Mouse (Mus musculus): Measurements from ENCODE around the gene Rab44. TPM values are rescaled to one million over a fixed set of nuclear protein-coding genes. Genes with fewer than 3 reads are reported as not detected.
A peak's percentile ranks its signal among the peaks of the same experiment; 100 is the strongest.
"Not testable (repeated sequence)": the region's sequence is repeated elsewhere in the genome, so short reads cannot be mapped to it uniquely, and the experiment has no call there.

Gene Rab44
- 0.18 and 0.35 TPM in 2 replicates for polyA plus RNA-seq (2015; fragmentation: Nextera tagmentation; extraction: Ambion mirVana)

- H3K4me1 ChIP-seq: no peaks in the 10 kb centered on the region
- no peak within 1 kb of the TSS for H3K27ac ChIP-seq (replicated peaks)
- no peak within 1 kb of the TSS for H3K4me3 ChIP-seq
- H3K36me3 ChIP-seq: no peaks in the 10 kb centered on the region
- no peak within 1 kb of the TSS for H3K4me2 ChIP-seq
- no peak within 1 kb of the TSS for H3K9ac ChIP-seq
- ATAC-seq (ENCODE audit: extremely low read depth, insufficient number of reproducible peaks, low FRiP score, low TSS enrichment): no peak
- 0 out of 2 replicates have a peak, but pooled peaks cover 3% of the 10 kb centered on the region for H3K27me3 ChIP-seq (replicated peaks)
- WGBS: 79% methylated on average over 13 of the region's 13 CpGs
- H3K9me3 ChIP-seq: no peaks in the 10 kb centered on the region
Measured at GRCm38 (mm10) chr17:29113591-29114352, at the start of gene Rab44. TSS of gene Rab44 (plus strand) at chr17:29114145.

GRCm38 (mm10) chr17:29065245-29065940 lies 48.6 kb upstream of the Rab44 start:
- Histone ChIP-seq H3K9me3 (no peaks in the 10 kb centered on the region), H3K27me3 (replicated peaks) (no peaks in the 10 kb centered on the region), H3K4me3 (no peak overlapping the region), H3K27ac (replicated peaks) (no peak overlapping the region), H3K4me1 (peaks cover 52% of the 10 kb centered on the region), H3K9ac (no peak overlapping the region), H3K36me3 (no peaks in the 10 kb centered on the region), H3K4me2 (no peak overlapping the region)
- ATAC-seq (ENCODE audit: extremely low read depth, insufficient number of reproducible peaks, low FRiP score, low TSS enrichment): no peak
- 75% methylated on average over 21 of the region's 21 CpGs for WGBS

GRCm38 (mm10) chr17:29065971-29066370 lies 48.0 kb upstream of the Rab44 start:
- 93% methylated on average over 3 of the region's 3 CpGs for WGBS
- H3K9me3 ChIP-seq: no peaks in the 10 kb centered on the region
- no peak overlapping the region for H3K9ac ChIP-seq
- no peaks in the 10 kb centered on the region for H3K27me3 ChIP-seq (replicated peaks)
- no peak overlapping the region for H3K4me3 ChIP-seq
- no peak overlapping the region for H3K4me2 ChIP-seq
- H3K4me1 ChIP-seq: peaks cover 50% of the 10 kb centered on the region
- no peaks in the 10 kb centered on the region for H3K36me3 ChIP-seq
- H3K27ac ChIP-seq (replicated peaks): no peak overlapping the region
- ATAC-seq (ENCODE audit: extremely low read depth, insufficient number of reproducible peaks, low FRiP score, low TSS enrichment): no peak

GRCm38 (mm10) chr17:29067416-29067815 lies 46.5 kb upstream of the Rab44 start:
- ATAC-seq (ENCODE audit: extremely low read depth, insufficient number of reproducible peaks, low FRiP score, low TSS enrichment); H3K4me2 ChIP-seq; H3K27me3 ChIP-seq (replicated peaks); H3K36me3 ChIP-seq; H3K4me3 ChIP-seq; H3K9ac ChIP-seq; H3K27ac ChIP-seq (replicated peaks); H3K9me3 ChIP-seq: not testable (repeated sequence)
- WGBS: 56% methylated on average over 3 of the region's 3 CpGs
- H3K4me1 ChIP-seq: peaks cover 45% of the 10 kb centered on the region

- H3K36me3 ChIP-seq: no peaks in the 10 kb centered on the region
- H3K4me3 ChIP-seq: no peak overlapping the region
- no peak for ATAC-seq (ENCODE audit: extremely low read depth, insufficient number of reproducible peaks, low FRiP score, low TSS enrichment)
- H3K4me1 ChIP-seq: peaks cover 45% of the 10 kb centered on the region
- H3K27ac ChIP-seq (replicated peaks): no peak overlapping the region
- no peak overlapping the region for H3K9ac ChIP-seq
- H3K4me2 ChIP-seq: no peak overlapping the region
- H3K27me3 ChIP-seq (replicated peaks): no peaks in the 10 kb centered on the region
- WGBS: 59% methylated on average over 5 of the region's 5 CpGs
- no peaks in the 10 kb centered on the region for H3K9me3 ChIP-seq
Measured at GRCm38 (mm10) chr17:29067847-29068246, 46.1 kb upstream of the Rab44 start.

- WGBS: 48% methylated on average over 10 of the region's 10 CpGs
- H3K27ac ChIP-seq (replicated peaks): peak overlapping the region; percentile 24; the same call in 1 of the 2 replicates
- no peaks in the 10 kb centered on the region for H3K36me3 ChIP-seq
- no peak overlapping the region for H3K4me3 ChIP-seq
- H3K9ac ChIP-seq: peak overlapping the region; percentile 28; the same call in 1 of the 2 replicates
- no peaks in the 10 kb centered on the region for H3K9me3 ChIP-seq
- H3K27me3 ChIP-seq (replicated peaks): no peaks in the 10 kb centered on the region
- peak overlapping the region; percentile 8; the same call in 1 of the 2 replicates for H3K4me2 ChIP-seq
- ATAC-seq (ENCODE audit: extremely low read depth, insufficient number of reproducible peaks, low FRiP score, low TSS enrichment): peak; percentile 35; the same call in 1 of the 2 replicates
- peaks cover 45% of the 10 kb centered on the region for H3K4me1 ChIP-seq
Measured at GRCm38 (mm10) chr17:29069063-29069462, 44.9 kb upstream of the Rab44 start.

GRCm38 (mm10) chr17:29071820-29072219 lies 42.1 kb upstream of the Rab44 start:
- Histone ChIP-seq H3K27ac (replicated peaks) (no peak overlapping the region), H3K4me2 (no peak overlapping the region), H3K4me3 (no peak overlapping the region), H3K27me3 (replicated peaks) (no peaks in the 10 kb centered on the region), H3K9ac (no peak overlapping the region), H3K36me3 (no peaks in the 10 kb centered on the region), H3K4me1 (peaks cover 47% of the 10 kb centered on the region), H3K9me3 (no peaks in the 10 kb centered on the region)
- 71% methylated on average over 5 of the region's 5 CpGs for WGBS
- no peak for ATAC-seq (ENCODE audit: extremely low read depth, insufficient number of reproducible peaks, low FRiP score, low TSS enrichment)

- peak overlapping the region; percentile 54 for H3K4me2 ChIP-seq
- peak overlapping the region; percentile 58 for H3K9ac ChIP-seq
- no peaks in the 10 kb centered on the region for H3K27me3 ChIP-seq (replicated peaks)
- ATAC-seq (ENCODE audit: extremely low read depth, insufficient number of reproducible peaks, low FRiP score, low TSS enrichment): no peak
- no peaks in the 10 kb centered on the region for H3K36me3 ChIP-seq
- 19% methylated on average over 11 of the region's 11 CpGs for WGBS
- H3K4me1 ChIP-seq: peaks cover 52% of the 10 kb centered on the region
- H3K27ac ChIP-seq (replicated peaks): peak overlapping the region; percentile 75
- no peaks in the 10 kb centered on the region for H3K9me3 ChIP-seq
- no peak overlapping the region for H3K4me3 ChIP-seq
Measured at GRCm38 (mm10) chr17:29072701-29073307, 41.1 kb upstream of the Rab44 start.

GRCm38 (mm10) chr17:29073313-29073712 lies 40.6 kb upstream of the Rab44 start:
- Histone ChIP-seq H3K4me2 (peak overlapping the region; percentile 54), H3K36me3 (no peaks in the 10 kb centered on the region), H3K9ac (peak overlapping the region; percentile 58), H3K4me1 (peaks cover 57% of the 10 kb centered on the region), H3K27me3 (replicated peaks) (no peaks in the 10 kb centered on the region), H3K9me3 (no peaks in the 10 kb centered on the region), H3K4me3 (no peak overlapping the region), H3K27ac (replicated peaks) (peak overlapping the region; percentile 75)
- no peak for ATAC-seq (ENCODE audit: extremely low read depth, insufficient number of reproducible peaks, low FRiP score, low TSS enrichment)
- 47% methylated on average over 5 of the region's 5 CpGs for WGBS

- Histone ChIP-seq H3K27me3 (replicated peaks) (0 out of 2 replicates have a peak, but pooled peaks cover under 1% of the 10 kb centered on the region), H3K9me3 (no peaks in the 10 kb centered on the region), H3K9ac (no peak overlapping the region), H3K4me2 (no peak overlapping the region), H3K4me3 (no peak overlapping the region), H3K36me3 (no peaks in the 10 kb centered on the region), H3K27ac (replicated peaks) (no peak overlapping the region), H3K4me1 (peaks cover 58% of the 10 kb centered on the region)
- no peak for ATAC-seq (ENCODE audit: extremely low read depth, insufficient number of reproducible peaks, low FRiP score, low TSS enrichment)
- 66% methylated on average over 13 of the region's 13 CpGs for WGBS
Measured at GRCm38 (mm10) chr17:29074085-29074484, 39.9 kb upstream of the Rab44 start.

GRCm38 (mm10) chr17:29076235-29076634 lies 37.7 kb upstream of the Rab44 start:
- Histone ChIP-seq H3K9ac (no peak overlapping the region), H3K4me1 (peaks cover 61% of the 10 kb centered on the region), H3K4me2 (no peak overlapping the region), H3K4me3 (no peak overlapping the region), H3K9me3 (no peaks in the 10 kb centered on the region), H3K27ac (replicated peaks) (no peak overlapping the region), H3K36me3 (no peaks in the 10 kb centered on the region), H3K27me3 (replicated peaks) (peaks cover 13% of the 10 kb centered on the region)
- WGBS: 77% methylated on average over 8 of the region's 8 CpGs
- no peak for ATAC-seq (ENCODE audit: extremely low read depth, insufficient number of reproducible peaks, low FRiP score, low TSS enrichment)
